Mouse (Mus musculus) gastrocnemius, adult 2 months (tissue): ENCODE data around the gene Cd47. TPM values are rescaled to one million over a fixed set of nuclear protein-coding genes. Genes with fewer than 3 reads are reported as not detected.

Experiments
- DNase-seq: peaks from one replicate; pipeline ENCODE4 v3.0.0; 2022
- H3K27ac ChIP-seq: fragments of 200-600 bp; 2 replicates; pipeline ENCODE4 v1.8.1; 2022; ENCODE audit warnings: mild to moderate bottlenecking
- H3K4me3 ChIP-seq: fragments of 200-600 bp; 2 replicates; pipeline ENCODE4 v1.8.1; 2022; ENCODE audit warnings: mild to moderate bottlenecking, moderate library complexity
- CTCF ChIP-seq: fragments of 200-600 bp; IDR thresholded peaks from 2 replicates; pipeline ENCODE4 v1.8.1; 2022; ENCODE audit warnings: antibody characterized with exemption, mild to moderate bottlenecking, moderate library complexity
- intact Hi-C: fragments of 180-260 bp; cut with DNase I; formaldehyde crosslinking; loops from one replicate; pipeline ENCODE4 v1.15.1; 2025
- total RNA-seq, 2 experiments: library from RNA; stranded (reverse); gene quantifications; 2 replicates each; pipeline ENCODE4 v1.2.3; 2021

The Cd47 gene
- total RNA-seq, 2 experiments from 2014 or later, result 24.0 to 29.3 TPM

DNA sequence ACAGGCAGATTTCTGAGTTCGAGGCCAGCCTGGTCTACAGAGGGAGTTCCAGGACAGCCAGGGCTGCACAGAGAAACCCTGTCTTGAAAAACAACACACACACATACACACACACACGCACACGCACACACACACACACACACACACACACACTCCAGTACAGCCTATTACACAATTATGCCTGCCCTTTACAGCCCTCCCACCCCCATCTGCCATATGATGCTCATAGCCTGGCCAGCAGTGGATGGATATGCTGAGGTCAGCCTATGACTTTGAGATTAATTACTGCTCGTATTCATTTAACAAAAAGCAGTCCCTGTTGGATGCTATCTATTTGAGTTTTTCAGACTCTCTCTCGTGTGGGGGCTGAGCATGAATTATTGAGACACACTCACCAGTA, 144.8 kb downstream of the Cd47 start:
- intact Hi-C loops, result no loop called here

DNA sequence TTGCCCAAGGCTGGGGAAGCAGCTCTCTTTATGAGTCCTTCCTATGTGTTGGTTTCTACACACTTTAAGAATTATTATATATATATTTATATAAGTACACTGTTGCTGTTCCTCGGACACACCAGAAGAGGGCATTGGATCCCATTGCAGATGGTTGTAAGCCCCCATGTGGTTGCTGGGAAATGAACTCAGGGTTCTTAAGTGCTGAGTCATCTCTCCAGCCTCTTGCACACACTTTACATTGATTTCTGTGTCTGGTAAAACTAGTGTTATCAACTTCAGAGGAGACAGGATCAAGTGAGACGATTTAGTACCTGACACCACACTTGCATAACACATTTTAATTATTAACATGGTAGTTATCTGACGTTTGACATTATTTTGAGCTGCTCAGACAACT, 146.7 kb downstream of the Cd47 start:
- Histone ChIP-seq H3K27ac (no peak overlapping the region), H3K4me3 (no peak overlapping the region)
- intact Hi-C loops, result no loop called here
- TF ChIP-seq CTCF, result no peak
- DNase-seq, result no peak

More for the DNA sequence above, 144.8 kb downstream of the Cd47 start:
- no peak overlapping the region for H3K27ac ChIP-seq
- H3K4me3 ChIP-seq, result no peak overlapping the region
- no peak for TF ChIP-seq CTCF
- DNase-seq, result no peak

DNA sequence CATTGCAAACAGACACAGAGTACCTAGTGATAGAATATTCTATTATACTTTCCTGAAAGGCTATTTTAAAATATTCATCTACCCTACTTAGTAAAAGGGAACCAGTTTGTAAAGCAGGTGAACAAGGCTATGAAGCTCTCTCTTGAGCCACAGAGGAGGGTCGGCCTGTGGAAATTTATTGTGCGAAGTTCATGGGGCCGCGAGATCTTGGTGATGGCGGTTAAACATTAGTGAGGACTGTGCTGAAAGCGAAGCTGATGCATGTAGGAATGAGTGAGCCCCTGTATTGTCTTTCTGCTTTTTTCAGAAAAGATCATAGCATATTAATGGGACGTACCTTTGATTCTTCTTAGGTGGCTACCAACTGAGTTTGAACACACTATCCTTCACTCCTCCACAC, 147.3 kb downstream of the Cd47 start:
- Histone ChIP-seq H3K27ac (no peak overlapping the region), H3K4me3 (no peak overlapping the region)
- intact Hi-C loops, result no loop called here
- TF ChIP-seq CTCF, result no peak
- no peak for DNase-seq

DNA sequence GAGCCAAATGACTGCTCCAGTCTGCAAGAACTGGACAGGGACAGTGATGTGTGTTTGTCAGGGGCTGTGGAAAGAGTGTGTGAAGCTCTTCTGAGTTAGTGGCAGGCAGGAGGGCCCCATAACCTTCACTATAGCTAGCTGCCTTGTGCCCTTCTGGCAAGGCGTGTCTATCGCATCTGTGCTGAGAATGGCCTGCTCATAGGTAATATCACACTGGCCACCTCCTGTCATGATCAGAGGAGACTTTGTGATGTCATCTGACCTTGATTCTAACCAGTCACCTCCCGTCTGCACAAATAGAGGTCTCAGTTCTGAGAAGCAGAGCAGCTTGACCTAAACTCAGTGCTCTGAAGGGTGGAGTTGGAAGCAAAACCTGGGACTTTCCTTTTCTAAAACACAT, 148.0 kb downstream of the Cd47 start:
- no peak for TF ChIP-seq CTCF
- intact Hi-C loops, result no loop called here
- no peak overlapping the region for H3K4me3 ChIP-seq
- no peak overlapping the region for H3K27ac ChIP-seq
- no peak for DNase-seq

DNA sequence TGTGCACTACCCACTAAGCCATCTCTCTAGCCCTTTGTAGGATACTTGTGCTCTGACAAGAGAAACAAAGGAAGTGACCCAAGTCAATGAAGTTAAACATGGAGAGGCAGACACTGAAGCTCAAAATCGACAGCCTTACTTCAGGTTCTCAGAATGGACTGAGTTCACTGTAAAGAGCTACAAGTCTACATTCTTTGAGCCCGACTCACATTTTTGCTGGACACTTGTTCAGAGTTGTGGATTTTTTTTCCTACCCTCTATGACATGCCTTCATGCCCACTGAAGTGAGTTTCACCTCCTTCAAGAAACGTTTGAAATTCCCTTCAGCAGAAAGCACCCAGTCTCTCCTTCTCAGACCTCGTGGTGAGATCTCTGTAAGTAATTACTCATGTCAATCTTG, 148.9 kb downstream of the Cd47 start:
- intact Hi-C loops, result no loop called here
- Histone ChIP-seq H3K4me3 (no peak overlapping the region), H3K27ac (no peak overlapping the region)
- no peak for DNase-seq
- no peak for TF ChIP-seq CTCF

DNA sequence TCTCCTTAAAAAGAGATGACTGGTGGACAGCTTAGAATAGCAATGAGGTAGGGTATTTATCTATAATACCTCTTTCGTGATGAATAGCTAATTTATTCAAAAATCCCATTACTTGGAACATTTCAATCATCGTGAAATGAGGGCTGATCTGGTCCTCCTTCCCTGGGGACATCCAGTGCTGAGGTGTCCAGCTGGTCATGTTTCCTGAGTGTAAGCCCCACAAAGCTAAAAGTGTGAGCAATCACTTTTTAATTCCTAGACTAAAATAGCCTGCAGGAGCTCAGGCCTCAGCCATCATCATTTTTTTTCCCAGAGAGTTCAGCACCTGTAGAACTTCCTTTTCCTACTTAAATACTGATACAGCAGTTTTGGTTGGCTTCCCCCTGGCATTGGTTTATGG, 150.0 kb downstream of the Cd47 start:
- DNase-seq, result no peak
- intact Hi-C loops, result no loop called here
- H3K4me3 ChIP-seq, result no peak overlapping the region
- H3K27ac ChIP-seq, result no peak overlapping the region
- no peak for TF ChIP-seq CTCF

DNA sequence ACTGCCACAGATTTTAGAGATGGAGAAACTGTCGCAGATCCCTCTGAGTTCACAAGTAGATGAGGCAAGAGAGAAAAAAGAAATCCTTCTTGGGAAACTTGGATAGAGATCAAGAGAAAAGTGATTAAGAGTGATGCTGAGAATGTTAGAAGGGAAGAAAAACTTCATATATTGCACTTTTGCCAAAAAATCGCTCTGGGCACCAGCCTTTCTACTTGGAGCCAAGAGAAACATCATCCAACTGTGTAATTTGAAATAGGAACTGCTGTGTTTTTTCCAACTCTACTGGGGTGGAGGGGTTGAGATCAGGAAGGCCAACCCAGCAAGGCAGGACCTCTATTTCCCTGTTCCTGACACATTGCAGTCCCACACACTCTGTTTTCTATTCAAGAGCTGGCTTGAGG, 151.0 kb downstream of the Cd47 start:
- intact Hi-C loops, result no loop called here
- no peak for TF ChIP-seq CTCF
- DNase-seq, result peak; percentile 33
- Histone ChIP-seq H3K27ac (peak overlapping the region; percentile 50; the same call in 1 of the 2 replicates), H3K4me3 (no peak overlapping the region)

DNA sequence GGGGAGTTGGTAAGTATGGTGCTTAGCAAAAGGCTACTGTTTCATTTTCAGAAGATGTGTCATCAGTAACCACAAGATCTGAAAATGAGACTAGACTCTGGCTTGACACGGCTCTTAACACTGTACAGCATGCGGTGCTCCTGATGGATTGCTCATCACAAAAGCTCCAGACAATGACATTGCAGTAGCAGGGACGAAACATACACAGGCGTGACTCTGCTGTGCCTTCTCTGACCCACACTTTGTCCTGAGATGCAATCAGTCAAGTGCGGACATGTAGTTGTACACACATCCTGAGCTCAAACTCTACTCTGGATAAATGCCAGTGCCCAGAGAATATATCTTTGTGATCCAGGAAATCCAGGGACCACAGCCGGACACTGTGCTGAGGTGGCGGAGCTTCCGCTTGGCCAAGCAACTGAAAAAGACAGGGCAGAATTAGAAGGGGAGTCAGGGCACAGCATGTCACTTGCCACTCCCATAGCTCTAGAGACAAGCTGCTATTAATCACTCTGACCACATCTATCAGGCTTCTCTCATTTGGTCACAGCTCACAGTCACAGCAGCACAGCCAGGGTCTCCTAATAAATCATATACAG, 151.7 kb downstream of the Cd47 start:
- intact Hi-C loops, result no loop called here
- Histone ChIP-seq H3K27ac (peak overlapping the region; percentile 53), H3K4me3 (no peak overlapping the region)
- no peak for TF ChIP-seq CTCF
- no peak for DNase-seq

DNA sequence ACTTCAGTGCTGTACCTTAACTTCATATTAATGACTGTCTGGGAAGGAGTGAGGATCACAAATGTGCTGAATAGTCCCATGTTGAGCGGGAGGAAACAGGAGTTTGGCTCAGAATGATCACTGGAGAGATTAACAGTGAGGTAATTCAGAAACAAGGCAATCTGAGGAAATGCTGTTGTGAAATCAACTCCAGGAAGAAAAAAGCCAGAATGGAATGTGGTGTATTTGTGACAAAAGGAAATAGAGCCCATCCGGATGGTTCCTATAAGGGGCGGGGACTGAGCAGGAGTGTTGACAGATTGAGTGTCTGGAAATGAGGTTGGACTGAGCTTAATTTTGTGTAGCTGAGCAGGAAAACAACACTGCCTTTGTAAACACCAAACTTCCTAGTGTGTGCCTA, 153.5 kb downstream of the Cd47 start:
- DNase-seq, result peak; percentile 24
- peak overlapping the region; percentile 58 for H3K27ac ChIP-seq
- intact Hi-C loops, result no loop called here

DNA sequence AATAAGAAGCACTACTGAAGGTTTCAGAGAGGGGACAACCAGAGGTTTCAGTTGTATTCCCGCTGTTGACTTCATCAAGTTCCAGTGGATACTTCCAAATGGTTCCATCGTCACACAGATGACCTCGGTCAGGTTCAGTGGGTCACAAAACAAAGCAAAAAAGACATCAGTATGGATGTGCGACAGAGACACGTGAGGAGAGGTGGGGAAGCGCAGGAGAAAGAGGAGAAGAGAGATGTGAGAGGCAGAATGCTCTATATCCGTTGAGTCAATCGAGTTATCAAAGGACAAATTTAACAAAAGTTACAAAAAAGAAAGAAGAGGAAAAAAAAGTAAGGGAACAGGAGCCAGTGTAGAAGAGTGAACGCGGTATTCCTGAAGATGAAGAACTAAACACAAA, 154.6 kb downstream of the Cd47 start:
- Histone ChIP-seq H3K27ac (no peak overlapping the region), H3K4me3 (no peak overlapping the region)
- TF ChIP-seq CTCF, result no peak
- DNase-seq, result no peak
- intact Hi-C loops, result no loop called here

More for the DNA sequence above, 153.5 kb downstream of the Cd47 start:
- TF ChIP-seq CTCF, result no peak
- no peak overlapping the region for H3K4me3 ChIP-seq

DNA sequence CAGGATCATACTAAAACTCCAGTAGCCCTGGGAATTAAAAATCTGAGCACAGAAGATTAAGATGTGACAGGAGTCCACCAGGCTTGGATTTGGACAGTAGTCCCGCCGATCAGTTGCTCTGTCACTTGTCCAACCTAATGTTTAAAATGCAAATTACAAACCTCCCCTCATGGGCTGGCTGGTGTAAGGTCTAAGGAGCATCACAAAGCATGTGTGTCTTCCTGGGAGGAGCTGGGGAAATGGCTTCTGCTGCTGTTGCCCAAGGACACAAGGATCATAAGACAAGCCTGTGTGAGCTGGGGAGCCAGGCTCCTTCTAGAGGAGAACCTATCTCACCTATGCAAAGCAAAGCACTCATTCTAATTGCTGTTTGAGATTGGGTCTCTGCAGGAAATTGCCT, 155.0 kb downstream of the Cd47 start:
- no peak for TF ChIP-seq CTCF
- Histone ChIP-seq H3K4me3 (no peak overlapping the region), H3K27ac (no peak overlapping the region)
- no peak for DNase-seq
- intact Hi-C loops, result no loop called here

DNA sequence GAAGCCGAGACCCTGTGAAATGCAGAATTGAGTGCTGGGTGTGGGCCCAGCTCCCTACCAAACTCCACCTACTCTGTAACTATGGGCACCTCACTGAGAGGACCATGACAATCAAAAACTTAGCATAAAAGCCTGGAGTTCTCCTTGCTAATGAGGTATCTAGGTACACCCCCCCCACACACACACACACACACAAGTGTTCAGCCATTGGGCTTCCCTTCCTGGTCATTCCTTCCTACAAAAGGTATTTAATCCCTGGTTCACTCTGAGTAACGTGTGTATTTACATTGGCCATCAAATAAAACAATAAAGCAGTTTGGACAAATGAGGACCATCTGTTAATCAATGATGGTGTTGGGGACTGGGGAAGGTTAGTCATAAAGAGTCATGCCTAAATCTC, 155.6 kb downstream of the Cd47 start:
- H3K27ac ChIP-seq, result no peak overlapping the region
- no peak for TF ChIP-seq CTCF
- intact Hi-C loops, result no loop called here
- no peak for DNase-seq
- no peak overlapping the region for H3K4me3 ChIP-seq

DNA sequence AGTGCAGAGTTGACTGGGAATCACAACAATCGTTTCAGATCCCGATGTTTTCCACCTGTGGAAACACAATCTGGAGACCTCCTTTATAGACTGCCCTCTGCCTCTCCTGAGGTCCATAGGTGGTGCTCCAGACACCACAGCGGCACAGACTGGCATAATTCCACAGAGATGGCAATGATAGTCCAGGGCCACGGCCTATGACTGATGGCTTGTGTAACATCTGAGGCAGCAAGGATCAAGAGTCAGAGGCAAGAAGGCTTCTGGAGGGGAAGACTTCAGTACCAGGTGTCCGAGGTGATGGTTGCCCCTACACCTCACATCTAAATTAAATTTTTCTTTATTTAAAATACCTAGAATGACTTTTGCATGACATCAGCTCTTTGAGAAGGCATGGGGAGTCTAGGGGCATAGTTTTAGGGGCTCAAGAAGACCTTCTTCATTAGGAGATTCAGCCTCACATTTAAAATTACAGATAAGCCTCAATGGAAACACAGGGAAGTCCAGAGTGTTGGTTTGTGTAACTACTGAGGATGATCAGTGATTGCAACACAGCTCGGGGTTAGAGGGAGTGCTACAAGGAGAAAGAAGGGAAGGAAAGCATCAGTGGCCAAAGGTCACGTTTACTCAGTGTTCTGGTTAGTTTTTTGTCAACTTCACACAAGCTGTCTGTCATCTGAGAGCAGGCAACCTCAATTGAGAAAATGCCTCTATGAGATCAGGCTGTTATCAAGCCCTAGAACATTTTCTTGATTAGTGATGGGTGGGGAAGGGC, 156.4 kb downstream of the Cd47 start:
- H3K4me3 ChIP-seq, result no peak overlapping the region
- H3K27ac ChIP-seq, result no peak overlapping the region
- TF ChIP-seq CTCF, result no peak
- DNase-seq, result no peak
- intact Hi-C loops, result no loop called here

DNA sequence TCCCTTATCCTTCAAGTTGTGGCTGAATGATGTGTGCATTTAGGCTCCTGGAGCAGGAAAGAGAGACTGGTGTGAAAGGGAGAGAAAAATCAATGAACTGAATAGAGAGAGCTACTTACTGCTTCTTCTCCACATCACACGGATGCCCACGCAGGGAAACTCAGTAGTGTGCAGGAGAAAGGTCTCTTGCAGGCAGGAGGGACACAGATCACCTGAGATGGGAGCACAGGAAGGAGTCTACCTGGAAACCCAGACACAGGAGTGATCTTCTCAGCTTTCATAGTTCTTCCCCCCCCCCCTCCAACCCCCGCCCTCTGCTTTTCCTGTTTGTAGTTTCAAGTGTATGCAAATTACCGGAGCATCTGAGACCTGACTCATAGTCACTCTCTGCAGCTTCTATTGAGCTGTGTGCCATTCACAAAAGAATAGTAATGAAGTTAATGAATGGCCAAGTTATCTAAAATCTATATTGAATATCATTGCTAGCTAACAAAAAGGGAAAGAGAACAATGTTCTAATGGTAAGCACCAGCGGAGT, 158.6 kb downstream of the Cd47 start:
- H3K4me3 ChIP-seq, result no peak overlapping the region
- intact Hi-C loops, result no loop called here
- TF ChIP-seq CTCF, result no peak
- DNase-seq, result no peak
- no peak overlapping the region for H3K27ac ChIP-seq
